Mouse (Mus musculus) G1E-ER4 (cell line): ENCODE measurements at regions not wholly inside any gene's neighbourhood (a gene's known extent, or its start where the extent isn't known, plus 50 kb on each side); places are given as distances from the start of the nearest gene placed in this dataset.

ENCODE experiments used
- GATA1 ChIP-seq: IDR thresholded peaks from one replicate; pipeline ENCODE4 v1.8.0; 2012; ENCODE audit warnings: low read length, inconsistent platforms

- no peak for TF ChIP-seq GATA1
Measured at GRCm38 (mm10) chr9:61790849-61791248, 123.5 kb downstream of the Rplp1 start.

- TF ChIP-seq GATA1 = no peak
Measured at GRCm38 (mm10) chr9:61789066-61789897, 125.1 kb downstream of the Rplp1 start.

- TF ChIP-seq GATA1 = no peak
Measured at GRCm38 (mm10) chr9:61781469-61781868, 132.9 kb downstream of the Rplp1 start.

GRCm38 (mm10) chr9:61780186-61780939 is 134.0 kb downstream of the Rplp1 start:
- no peak for TF ChIP-seq GATA1

GRCm38 (mm10) chr9:61779165-61779564 is 135.2 kb downstream of the Rplp1 start:
- no peak for TF ChIP-seq GATA1

GRCm38 (mm10) chr9:61776446-61776845 is 137.9 kb downstream of the Rplp1 start:
- TF ChIP-seq GATA1 = no peak

GRCm38 (mm10) chr9:61770207-61770955 is 144.0 kb downstream of the Rplp1 start:
- no peak for TF ChIP-seq GATA1

- no peak for TF ChIP-seq GATA1
Measured at GRCm38 (mm10) chr9:61766187-61766586, 148.2 kb downstream of the Rplp1 start.

GRCm38 (mm10) chr9:61765366-61765765 is 149.0 kb downstream of the Rplp1 start:
- no peak for TF ChIP-seq GATA1

- no peak for TF ChIP-seq GATA1
Measured at GRCm38 (mm10) chr9:61757806-61758205, 156.5 kb downstream of the Rplp1 start.

- no peak for TF ChIP-seq GATA1
Measured at GRCm38 (mm10) chr9:61756801-61757342, 157.5 kb downstream of the Rplp1 start.

GRCm38 (mm10) chr9:61756224-61756800 is 158.0 kb downstream of the Rplp1 start:
- no peak for TF ChIP-seq GATA1

GRCm38 (mm10) chr9:61755311-61755710 is 159.0 kb downstream of the Rplp1 start:
- TF ChIP-seq GATA1 = no peak

- no peak for TF ChIP-seq GATA1
Measured at GRCm38 (mm10) chr9:61753795-61754194, 160.5 kb downstream of the Rplp1 start.

GRCm38 (mm10) chr9:61749201-61749600 is 165.1 kb downstream of the Rplp1 start:
- no peak for TF ChIP-seq GATA1
